Mouse (Mus musculus): Measurements from ENCODE around the gene Tubg2.

The Tubg2 gene

DNA sequence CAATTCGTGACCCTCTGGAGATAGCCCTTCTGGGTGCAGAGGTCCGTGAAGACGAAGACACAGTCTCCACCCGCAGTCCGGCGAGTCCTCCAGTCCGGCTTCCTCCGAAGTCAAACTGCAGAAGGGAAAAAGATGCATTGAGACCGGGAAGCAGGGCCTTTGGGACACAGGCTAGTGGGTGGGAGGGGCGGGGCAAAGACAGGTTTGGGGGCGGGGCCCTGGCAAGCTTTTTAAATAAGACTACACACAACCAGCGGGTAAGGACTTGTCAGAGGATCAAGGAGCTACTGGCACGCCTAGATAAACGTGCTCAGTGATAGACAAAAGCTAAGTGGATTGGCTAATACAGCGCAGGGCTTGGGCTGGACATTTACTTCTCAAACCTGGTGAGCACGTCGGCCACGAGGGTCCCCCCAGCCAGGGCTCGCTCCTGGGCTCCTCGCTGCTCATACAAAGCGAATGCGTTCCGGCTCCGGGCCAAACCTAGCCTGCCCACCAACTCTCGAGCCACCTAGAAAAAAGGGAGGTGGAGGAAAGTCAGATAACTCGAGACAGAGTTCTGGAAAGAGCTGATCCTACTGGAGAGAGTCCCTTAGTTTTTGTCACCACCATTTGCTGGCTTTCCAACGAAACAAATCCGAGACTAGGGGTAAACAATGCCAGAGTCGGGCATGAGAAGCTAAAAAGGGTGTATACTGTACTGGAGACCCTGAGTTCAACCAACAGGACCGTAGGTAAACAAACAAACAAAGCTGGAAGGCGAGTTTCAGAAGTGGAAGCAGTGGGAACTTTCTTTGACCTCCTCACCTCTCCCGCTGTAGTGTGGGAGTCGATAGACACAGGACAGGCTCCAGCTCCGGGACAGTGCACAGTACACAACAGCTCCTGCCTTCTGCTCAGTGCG is 9.2 kb downstream of the Tubg2 start:
- DNase-seq (ENCODE audit: low spot score): no peak

DNA sequence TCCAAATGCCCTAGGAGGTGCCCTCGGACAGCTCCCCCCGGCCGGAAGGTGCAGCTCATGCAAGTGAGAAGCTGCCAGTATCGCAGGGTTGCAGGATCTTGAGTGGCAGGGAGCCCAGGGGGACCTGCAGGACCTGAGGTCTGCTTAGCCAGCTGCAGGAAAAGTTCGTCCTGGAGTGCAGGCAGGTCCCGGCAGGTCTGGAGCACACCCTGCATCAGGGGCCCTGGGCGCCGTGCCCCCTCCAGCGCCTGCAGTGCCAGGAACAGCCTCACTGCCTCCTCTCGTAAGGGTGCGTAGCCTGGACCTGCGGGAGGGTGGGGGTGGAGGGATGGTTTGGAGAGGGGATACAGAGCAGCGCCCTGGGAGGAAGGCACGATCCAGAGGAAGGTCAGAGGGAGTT is 10.7 kb downstream of the Tubg2 start:
- no peak for DNase-seq (ENCODE audit: low spot score)

DNA sequence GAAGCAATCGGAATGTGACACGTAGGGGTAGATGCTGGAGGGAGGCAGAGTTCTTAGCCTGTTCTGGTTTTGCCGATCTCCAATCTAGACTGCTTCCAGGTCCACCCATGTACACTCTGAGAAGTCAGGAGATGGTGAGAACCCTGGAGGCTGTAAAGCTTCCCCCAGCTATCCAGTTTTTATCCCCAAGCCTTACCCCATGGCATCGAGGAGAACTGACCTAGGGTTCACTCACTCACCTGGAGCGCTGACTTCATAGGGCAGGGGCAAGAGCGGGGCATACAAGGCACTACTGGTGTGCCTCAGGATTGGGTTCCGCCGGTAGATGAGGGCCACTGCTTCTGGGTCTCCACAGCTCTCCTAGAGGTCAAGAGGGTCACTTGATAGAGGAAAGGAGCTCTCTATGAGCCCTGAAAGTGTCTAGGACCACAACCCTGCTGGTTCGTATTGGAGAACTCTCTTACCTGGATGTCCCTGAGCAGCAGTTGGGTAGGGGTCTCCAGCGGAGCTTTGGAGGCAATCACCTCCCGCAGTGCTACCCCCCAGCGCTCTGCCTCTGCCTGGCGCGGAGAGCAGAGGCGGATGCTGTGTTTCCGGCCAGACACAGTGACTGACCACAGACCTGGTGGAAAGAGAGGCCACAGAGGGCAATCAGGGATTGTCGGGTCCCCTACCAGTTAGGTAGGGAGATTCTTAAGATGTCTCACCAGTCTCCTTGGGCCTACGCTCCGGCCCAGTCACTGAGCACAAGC is 11.7 kb downstream of the Tubg2 start:
- DNase-seq (ENCODE audit: low spot score): no peak

DNA sequence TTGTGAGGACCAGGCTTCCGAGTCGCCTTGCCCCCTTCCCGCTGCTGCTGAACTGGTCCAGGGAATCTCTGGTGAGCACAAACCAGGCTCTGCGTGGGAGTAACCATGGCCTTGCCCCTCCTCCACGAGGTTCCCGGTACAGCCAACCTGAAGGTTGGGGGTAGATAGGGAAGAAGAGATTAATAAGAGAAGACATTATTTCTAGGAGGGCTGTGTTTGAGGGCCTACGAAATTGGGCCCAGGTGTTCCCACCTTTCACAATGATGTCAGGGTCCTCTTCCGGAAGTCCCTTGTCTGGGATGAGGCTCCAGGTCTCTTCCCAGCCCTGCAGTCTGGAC is 12.2 kb downstream of the Tubg2 start:
- no peak for DNase-seq (ENCODE audit: low spot score)

DNA sequence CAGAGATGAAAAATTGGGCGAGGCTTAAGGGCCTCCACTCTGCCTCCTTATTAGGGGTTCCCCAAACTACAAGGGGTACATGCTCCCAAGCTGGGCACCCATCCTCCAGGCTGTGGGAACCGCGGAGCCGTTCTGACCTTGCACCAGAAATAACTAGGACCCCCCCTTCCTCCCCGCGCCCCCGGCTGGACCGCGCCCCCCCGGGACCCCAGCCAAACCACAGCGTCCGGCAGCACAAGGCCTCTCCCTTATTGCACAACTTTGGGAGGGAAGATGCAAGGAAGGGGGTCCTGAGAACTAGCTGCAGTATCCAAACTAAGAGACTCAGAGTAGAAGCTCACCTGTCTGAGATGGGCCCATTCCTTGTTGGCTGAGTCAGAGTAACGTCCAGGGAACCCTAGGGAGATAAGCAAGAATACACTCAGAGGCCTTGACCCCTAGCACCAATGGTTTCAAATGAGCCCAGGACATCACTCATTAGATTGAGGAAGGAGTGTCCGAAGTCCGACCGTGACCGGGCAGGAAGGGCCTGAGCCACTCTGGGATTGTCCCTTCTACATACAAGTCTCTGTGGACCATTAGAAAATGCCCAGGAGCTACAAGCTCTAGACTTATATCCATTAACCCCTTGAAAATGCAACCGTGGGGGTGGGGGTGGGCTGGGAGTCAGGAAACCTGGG is 12.7 kb downstream of the Tubg2 start:
- DNase-seq (ENCODE audit: low spot score): no peak

DNA sequence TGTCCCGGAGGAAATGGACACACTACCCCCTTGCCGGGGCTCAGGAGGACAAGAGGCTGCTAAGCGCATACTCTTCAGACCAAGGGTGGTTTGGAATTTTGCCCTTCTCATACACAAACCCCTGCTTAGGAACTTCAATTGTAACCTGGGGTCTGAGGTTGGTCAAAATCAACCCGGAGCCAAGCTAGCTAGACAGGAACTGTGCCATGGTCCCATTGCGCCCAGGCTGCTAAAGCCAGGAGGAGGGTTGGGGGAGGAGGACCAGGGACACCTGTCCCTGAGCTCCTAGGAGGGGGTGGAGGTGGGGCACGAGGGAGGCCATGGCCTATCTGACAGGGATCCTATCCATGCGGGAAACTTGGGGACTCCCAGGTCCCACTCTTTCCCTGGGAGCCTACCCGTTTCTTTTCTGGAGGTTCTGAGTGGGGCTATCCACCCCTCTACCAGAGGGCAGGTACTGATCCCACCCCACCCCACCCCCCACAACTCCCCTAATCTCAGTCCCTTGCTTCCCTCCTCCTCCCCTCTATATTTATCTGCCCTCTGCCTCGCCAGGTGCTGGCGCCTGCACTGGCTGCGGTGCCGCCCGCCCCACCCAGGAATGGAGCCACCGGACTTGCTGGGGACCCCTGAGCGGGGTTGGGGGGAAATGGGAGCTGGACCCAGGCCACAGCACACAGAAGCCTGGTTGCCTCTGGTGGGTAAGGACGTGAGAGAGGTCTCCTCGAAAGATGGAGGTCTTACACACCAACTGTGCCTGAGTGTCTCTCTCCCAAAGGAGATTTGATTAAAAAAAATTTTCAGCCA is 13.8 kb downstream of the Tubg2 start:
- no peak for DNase-seq (ENCODE audit: low spot score)

DNA sequence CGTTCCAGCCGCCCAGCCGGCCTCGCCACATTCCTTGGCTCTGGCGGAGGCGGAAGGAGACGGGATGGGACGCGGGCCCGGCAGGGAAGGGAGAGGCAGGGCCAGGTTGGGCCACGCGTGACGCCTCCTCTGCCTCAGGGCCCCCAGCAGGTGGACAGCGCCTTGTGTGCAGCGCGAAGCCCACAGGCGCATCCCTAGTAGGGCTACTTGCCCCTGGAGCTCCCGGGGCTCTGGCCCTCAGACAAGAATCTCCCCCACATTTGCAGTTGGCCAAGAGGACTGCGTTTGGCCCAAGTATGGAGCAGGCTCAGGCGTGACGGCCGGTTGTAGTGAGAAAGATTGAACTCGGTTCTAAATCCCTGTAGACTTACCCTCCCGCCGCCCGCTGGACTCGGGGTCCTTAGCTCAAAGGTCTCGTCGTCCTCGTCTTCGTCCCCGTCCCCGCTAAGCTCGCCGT is 14.7 kb downstream of the Tubg2 start, which contains the start of gene Cntnap1:
Gene Cntnap1 (plus strand): TSS at position 170 of the 457 bp plus-strand sequence.
- no peak for DNase-seq (ENCODE audit: low spot score)

DNA sequence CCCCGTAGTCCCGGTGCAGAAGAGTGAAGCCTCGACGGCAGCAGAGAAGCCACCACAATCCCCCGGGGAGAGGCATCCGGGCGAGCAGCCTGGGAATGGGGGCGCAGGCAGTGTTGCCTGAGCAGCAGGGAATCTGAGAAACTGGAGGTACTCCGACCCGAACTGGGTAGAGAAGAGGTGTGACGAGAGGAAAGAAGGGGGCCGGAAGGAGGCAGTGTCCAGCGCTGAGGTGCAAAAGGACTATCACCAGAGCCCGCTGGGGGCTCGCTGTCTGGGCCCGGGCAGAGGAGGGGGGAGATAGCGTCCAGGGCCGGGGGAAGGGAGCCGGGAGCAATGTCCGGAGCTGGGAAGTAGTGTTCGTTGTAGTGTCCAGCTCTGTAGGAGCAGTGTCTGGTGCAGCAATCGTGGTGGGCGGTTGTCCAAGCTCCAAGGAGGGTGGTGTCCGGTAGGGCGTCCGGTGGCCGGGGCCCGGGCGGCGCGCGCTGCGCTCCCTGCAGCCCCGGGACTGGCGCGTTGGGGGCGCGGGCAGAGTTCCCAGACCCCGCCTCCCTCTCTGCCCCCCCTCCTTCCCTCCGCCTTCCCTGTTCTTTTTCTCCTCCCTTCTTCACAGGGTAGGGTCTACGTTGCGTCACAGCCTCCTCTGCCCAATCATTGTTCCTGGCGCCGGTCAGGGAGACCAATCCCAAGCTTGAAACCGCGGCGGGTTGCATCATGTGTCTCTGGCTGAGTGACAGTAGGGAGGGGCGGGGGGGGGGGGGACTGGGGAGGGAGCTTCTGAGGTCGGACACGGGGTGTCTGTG is 15.3 kb downstream of the Tubg2 start, which contains the start of gene Plekhh3:
Gene Plekhh3 (minus strand): TSS at position 541 of the 800 bp plus-strand sequence.
- DNase-seq (ENCODE audit: low spot score): peak; percentile 93

DNA sequence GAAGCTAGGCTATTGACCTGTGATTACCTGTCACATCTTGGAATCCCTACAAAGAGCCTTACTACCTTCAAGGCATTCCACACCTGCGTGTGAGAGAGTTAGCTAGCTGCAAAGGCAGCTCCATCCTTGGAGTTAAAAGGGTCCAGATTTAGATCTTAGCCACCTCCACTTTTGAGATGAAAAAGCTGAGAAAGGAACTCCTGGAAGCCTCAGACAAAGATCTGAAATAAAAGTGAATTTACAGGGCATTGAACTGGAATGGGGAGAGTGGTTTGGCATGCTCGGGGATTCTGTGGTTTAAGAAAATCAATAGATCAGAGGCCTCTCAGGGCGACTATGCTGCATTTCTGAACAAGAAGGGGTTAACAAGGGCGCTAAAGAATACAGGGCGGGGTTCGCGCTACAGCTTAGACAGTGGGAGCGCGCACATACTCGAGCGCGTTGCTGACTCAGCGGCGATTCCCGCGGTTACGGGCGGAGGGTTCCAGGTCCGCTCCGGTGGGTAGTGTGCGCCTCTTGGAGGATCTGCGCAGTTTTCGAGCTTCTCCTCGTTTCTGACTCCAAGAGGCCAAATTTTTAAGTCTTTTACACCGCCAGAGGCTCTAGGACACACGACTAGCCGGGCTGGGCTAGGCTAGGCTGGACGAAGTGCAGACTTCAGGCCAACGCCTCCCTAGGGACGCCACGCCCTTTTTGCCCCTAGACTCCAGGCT is 16.2 kb downstream of the Tubg2 start:
- DNase-seq (ENCODE audit: low spot score): no peak

DNA sequence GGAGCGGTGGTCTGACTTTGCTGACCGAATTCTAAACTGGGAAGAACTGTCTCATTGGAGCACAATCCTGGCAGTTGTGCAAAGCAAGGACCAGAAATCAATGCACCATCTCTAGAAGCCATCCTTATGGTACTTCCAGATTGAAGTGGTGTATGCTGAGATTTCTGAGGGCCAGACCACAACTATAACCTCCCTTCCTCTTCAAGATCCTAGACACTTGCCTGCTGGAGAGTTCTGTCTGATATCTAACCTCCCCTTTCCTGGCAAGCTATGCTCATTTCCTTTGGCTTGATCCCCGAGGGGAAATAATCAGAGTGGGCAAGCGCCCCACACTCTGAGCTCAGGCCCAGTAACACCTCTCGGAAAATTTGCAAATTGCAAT is 16.7 kb downstream of the Tubg2 start:
- no peak for DNase-seq (ENCODE audit: low spot score)

DNA sequence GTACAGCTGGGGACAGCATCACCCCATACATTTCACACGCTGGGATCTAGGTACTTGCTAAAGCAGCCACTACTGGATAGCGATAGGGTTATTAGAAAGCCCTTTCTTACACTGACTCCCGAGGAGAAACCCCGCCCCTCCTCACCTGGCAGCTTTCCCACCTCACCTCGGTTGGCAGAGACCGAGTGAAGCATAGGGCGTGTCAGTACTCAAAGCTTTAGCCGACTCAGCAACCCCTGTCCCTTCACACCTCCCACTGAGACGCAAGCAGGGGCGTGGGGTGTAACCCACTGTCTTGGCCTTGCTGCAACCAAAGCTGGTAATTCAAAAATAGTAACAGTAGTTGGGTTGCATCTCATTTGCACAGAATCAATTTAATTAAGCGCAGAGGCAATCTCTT is 17.4 kb downstream of the Tubg2 start:
- DNase-seq (ENCODE audit: low spot score): no peak

DNA sequence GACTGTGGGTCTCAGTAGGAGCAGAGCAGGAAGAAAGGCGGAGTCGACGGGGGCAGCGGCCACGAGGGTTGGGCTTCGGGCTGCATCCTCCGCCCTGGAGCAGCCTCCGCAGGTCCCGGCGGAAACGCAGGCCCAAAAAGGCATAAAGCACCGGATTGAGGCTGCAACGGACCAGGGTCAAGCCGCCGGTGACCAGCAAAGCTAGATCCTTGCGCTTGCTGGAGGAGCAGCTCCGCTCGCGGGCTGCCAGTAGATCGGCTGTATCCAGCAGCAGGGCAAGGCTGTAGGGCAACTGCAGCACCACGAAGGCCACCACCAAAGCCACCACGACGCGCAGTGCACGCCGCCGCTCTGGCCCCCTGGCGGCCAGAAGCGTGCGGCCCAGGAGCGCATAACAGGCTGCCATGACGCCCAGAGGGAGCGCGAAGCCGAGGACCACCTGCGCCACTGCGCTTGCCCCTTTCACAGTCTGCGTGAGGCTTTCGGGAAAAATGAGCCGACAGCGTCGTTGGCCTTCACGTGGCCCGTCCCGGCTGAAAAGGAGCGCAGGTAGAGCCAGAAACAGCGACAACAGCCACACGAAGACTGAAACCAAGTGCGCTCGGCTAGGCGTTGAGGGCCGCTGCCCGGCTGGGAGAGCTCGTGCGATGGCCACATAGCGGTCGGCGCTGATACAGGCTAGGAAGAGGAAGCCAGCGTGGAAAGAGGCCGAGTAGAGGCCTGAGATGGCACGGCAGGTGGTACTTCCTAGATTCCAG is 18.1 kb downstream of the Tubg2 start:
- DNase-seq (ENCODE audit: low spot score): no peak

DNA sequence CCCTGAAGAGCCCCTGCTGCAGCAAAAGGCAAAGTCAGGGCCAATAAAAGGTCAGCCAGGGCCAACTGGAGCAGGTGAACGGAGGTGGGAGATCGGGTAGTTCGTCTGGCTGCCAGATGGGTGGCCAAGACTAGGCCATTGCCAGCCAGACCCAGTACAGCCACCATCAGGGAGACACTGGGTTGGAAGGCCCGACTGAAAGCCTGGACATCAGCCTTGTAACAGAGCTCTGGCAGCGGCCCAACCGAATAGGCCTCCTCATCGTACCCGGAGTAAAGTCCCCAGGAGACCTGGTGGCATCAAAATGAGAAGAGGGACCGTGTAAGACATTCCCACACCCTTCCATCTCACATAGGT is 18.7 kb downstream of the Tubg2 start:
- DNase-seq (ENCODE audit: low spot score): no peak

DNA sequence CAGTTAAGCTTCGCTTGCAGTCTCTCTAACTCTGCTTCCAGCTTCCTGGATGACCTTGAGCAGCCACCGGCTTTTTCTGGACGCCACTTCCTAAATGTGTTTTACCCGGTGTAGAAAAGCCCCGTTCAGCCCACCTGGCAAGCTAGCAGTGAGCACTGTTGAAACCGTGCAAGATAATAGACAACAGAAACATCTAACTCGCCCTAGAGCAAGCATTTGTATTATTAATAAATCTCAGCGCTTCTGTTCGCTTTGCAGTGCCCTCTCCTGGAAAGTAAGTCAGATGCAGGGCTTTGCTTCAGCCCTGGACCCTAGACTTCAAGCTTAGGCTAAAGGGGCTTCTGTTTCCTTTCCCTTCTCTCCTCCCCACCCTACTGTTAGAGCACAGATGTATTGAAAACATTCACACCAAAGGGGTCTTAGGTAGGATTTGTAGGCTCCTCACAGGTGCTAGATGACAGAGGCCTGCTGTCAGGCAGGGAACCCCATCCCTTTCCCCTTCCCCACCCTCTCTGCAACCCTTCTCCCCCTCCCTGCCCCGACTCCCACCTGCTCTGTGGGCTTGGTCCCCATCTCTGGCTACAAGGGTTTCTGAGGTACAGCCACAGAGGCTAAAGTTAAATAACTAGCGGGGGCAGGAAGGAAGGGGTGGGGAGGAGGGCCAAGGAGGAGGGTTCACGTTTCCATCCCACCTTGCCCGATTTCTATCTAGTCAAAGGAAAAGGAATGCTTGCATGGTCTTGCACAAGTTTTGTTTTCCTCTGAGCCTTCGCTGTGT is 19.3 kb downstream of the Tubg2 start, which contains the start of gene Ccr10:
Gene Ccr10 (minus strand): TSS at position 593 of the 778 bp plus-strand sequence.
- DNase-seq (ENCODE audit: low spot score): no peak

DNA sequence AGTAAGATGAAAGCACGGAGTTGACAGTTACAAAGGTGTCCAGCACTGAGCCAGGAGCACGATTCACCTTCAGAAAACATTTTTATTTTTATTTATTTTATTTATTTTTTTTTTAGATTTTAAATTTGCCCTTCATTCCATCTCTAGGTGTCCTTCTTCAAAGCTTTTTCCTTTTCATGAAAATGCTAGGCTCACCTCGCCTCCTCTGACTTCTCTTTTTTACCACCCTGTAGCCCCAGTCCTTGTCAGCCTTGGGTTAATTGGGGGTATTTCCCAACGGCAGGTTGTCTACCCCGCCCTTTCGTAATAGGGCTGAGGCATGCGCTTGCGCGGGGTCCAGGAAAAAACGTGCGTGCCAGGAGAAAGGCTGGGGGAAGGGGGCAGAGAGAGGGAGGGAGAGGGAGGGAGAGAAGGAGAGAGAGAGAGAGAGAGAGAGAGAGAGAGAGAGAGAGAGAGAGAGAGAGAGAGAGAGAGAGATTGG is 20.0 kb downstream of the Tubg2 start:
- DNase-seq (ENCODE audit: low spot score): no peak

DNA sequence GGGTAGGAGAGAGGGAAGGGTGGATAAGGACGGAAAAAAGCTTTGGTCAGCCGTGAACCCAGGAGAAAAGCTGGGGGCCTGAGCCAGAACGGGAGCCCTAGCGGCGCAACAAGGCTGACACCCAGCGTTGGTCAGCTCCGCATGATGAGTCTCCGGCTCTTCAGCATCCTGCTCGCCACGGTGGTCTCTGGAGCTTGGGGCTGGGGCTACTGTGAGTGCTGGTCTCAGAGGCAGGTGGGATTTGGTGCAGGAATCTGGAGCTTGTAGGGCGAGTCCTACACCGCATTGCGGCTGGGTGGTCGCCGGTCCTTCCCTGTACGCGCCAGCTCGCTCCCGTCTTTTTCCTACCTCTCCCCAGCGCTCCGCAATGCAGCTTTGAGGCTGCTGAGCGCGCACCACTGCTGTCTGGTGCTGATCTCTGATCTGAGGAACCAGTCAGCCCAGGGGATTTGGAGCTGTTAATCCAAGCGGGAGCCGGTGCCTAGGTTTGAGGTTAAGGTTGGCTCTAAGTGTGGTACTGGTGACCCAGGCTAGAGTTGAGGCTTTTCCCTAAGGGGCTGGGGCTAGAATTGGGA is 20.5 kb downstream of the Tubg2 start:
- DNase-seq (ENCODE audit: low spot score): no peak

DNA sequence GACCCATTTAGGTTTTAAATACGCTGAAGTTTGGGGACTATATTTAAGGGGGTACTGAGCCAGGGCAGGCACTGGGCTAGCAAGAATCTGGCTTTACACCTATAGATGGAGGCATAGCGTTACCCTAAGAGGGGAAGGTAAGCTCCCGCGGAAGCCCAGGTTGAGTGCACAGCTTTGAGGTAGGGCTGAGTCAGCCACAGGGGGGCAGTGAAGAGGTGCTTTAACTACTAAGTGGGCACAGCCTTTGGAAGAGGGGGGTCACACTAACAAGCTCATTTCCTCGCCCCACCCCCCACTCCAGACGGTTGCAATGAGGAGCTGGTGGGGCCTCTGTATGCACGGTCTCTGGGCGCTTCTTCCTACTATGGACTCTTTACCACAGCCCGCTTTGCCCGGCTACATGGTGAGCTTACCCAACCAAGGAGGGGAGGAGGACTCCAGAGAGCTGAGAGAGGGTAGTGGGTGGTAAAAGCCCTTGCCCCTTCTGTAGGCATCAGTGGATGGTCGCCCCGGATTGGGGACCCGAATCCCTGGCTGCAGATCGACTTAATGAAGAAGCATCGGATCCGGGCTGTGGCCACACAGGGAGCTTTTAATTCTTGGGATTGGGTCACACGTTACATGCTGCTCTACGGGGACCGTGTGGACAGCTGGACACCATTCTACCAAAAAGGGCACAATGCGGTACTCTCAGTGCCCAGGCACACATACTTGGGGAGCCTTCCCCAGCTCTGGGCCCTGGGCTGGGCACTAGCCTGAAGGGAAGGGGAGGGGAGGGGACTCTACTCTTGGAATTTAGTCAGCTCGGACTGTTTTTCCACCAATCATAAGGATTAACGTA is 21.4 kb downstream of the Tubg2 start:
- DNase-seq (ENCODE audit: low spot score): no peak

All from layer of hippocampus, adult 9-10 months (tissue).